Mouse (Mus musculus): Measurements from ENCODE around the gene 2310079G19Rik.

The 2310079G19Rik gene

GRCm38 (mm10) chr16:88627566-88627965, at the start of gene 2310079G19Rik:
TSS of gene 2310079G19Rik (minus strand) at chr16:88627666.
- DNase-seq, result no peak

- DNase-seq, result no peak
Observed at GRCm38 (mm10) chr16:88671571-88671970, 44.1 kb upstream of the 2310079G19Rik start, which contains the start of gene Krtap27-1. TSS of gene Krtap27-1 (minus strand) at chr16:88671671.

- DNase-seq, result peak; percentile 6
Observed at GRCm38 (mm10) chr16:88657426-88657825, 30.0 kb upstream of the 2310079G19Rik start.

GRCm38 (mm10) chr16:88651952-88652351, 24.5 kb upstream of the 2310079G19Rik start:
- DNase-seq, result no peak

GRCm38 (mm10) chr16:88651082-88651481, 23.6 kb upstream of the 2310079G19Rik start:
- no peak for DNase-seq

- no peak for DNase-seq
Observed at GRCm38 (mm10) chr16:88647358-88647846, 19.9 kb upstream of the 2310079G19Rik start, which contains the start of gene Krtap26-1. TSS of gene Krtap26-1 (minus strand) at chr16:88647796.

GRCm38 (mm10) chr16:88646366-88647111, 19.1 kb upstream of the 2310079G19Rik start:
- DNase-seq, result no peak

- no peak for DNase-seq
Observed at GRCm38 (mm10) chr16:88640053-88640452, 12.6 kb upstream of the 2310079G19Rik start.

- peak; percentile 41 for DNase-seq
Observed at GRCm38 (mm10) chr16:88635142-88635541, 7.7 kb upstream of the 2310079G19Rik start.

GRCm38 (mm10) chr16:88631474-88631873, 4.0 kb upstream of the 2310079G19Rik start:
- DNase-seq, result peak; percentile 28

GRCm38 (mm10) chr16:88612712-88613111, 14.8 kb downstream of the 2310079G19Rik start:
- DNase-seq, result no peak

- DNase-seq, result peak; percentile 9
Observed at GRCm38 (mm10) chr16:88611922-88612321, 15.5 kb downstream of the 2310079G19Rik start, which contains the start of gene Krtap24-1. TSS of gene Krtap24-1 (minus strand) at chr16:88612279.

- DNase-seq, result no peak
Observed at GRCm38 (mm10) chr16:88604570-88604969, 22.9 kb downstream of the 2310079G19Rik start.

GRCm38 (mm10) chr16:88602464-88602863, 25.0 kb downstream of the 2310079G19Rik start:
- no peak for DNase-seq

- no peak for DNase-seq
Observed at GRCm38 (mm10) chr16:88600303-88600702, 27.2 kb downstream of the 2310079G19Rik start.

- no peak for DNase-seq
Observed at GRCm38 (mm10) chr16:88599504-88600237, 27.8 kb downstream of the 2310079G19Rik start.

- DNase-seq, result peak; percentile 26
Observed at GRCm38 (mm10) chr16:88592758-88593157, 34.7 kb downstream of the 2310079G19Rik start.

- DNase-seq, result no peak
Observed at GRCm38 (mm10) chr16:88583338-88583737, 44.1 kb downstream of the 2310079G19Rik start.
